ENCODE assay signal across 10 mouse cellular contexts in genomic region chr3:39209382-39210165, GRCm38 (mm10).
DNase-seq lines count a peak whose midpoint lies in the region; ATAC-seq and TF ChIP-seq lines count a peak whose summit lies in the region.
"Had no signal": no experiment of that assay in that cellular context is flagged by ENCODE, and none has a peak within 500 bp of the region (broad histone marks: within the 10 kb centered on the region; RNA-seq: fewer than 3 reads in every experiment).

No protein-coding gene starts in this region.

- no peak for DNase-seq in neural tube, embryonic 10.5 days (ENCODE audit: extremely low spot score, low spot score)
- DNase-seq in layer of hippocampus, adult 2 months (ENCODE audit: low spot score in 2 of 2): peak; percentile 47 to 78
- no peak for DNase-seq in kidney, postnatal 4 days
- no peak for DNase-seq in spleen, postnatal 4 days (ENCODE audit: low spot score in 2 of 2)
- no peak for DNase-seq in thymus, postnatal 36 days
- DNase-seq: kidney, adult 11 months; lung, adult 2 months had no signal

- peak; percentile 69 for ATAC-seq in neural tube, embryonic 13.5 days (ENCODE audit: low read depth)
- ATAC-seq in midbrain, embryonic 15.5 days (replicated peaks): peak; percentile 86

- H3K9ac ChIP-seq in neural tube, embryonic 13.5 days: no peak overlapping the region
- H3K9ac ChIP-seq in midbrain, embryonic 15.5 days: no peak overlapping the region

- no peaks in the 10 kb centered on the region for H3K27me3 ChIP-seq in neural tube, embryonic 13.5 days
- H3K27me3 ChIP-seq in midbrain, embryonic 15.5 days (replicated peaks): no peaks in the 10 kb centered on the region

- 74% methylated on average over 8 of the region's 8 CpGs for whole genome bisulfite sequencing in neural tube, embryonic 13.5 days
- WGBS in midbrain, embryonic 15.5 days: 67% methylated on average over 8 of the region's 8 CpGs

- H3K36me3 ChIP-seq in neural tube, embryonic 13.5 days: no peaks in the 10 kb centered on the region
- H3K36me3 ChIP-seq in midbrain, embryonic 15.5 days (replicated peaks): no peaks in the 10 kb centered on the region
- H3K36me3 ChIP-seq: limb, embryonic 10.5 days had no signal

- no peak for TF ChIP-seq CTCF in layer of hippocampus, adult 2 months (conservative IDR thresholded peaks at IDR 0.05)

- peaks cover 22% of the 10 kb centered on the region; the same call in 1 of the 2 replicates for H3K4me1 ChIP-seq in neural tube, embryonic 13.5 days (replicated peaks)
- 0 out of 2 replicates have a peak, but pooled peaks cover 4% of the 10 kb centered on the region for H3K4me1 ChIP-seq in midbrain, embryonic 15.5 days

- H3K4me3 ChIP-seq in neural tube, embryonic 13.5 days: no peak overlapping the region
- no peak overlapping the region for H3K4me3 ChIP-seq in layer of hippocampus, adult 2 months
- H3K4me3 ChIP-seq in midbrain, embryonic 15.5 days: no peak overlapping the region
- H3K4me3 ChIP-seq: limb, embryonic 10.5 days had no signal

- no peak overlapping the region for H3K4me2 ChIP-seq in neural tube, embryonic 13.5 days
- no peak overlapping the region for H3K4me2 ChIP-seq in midbrain, embryonic 15.5 days

- no peaks in the 10 kb centered on the region for H3K9me3 ChIP-seq in neural tube, embryonic 13.5 days
- no peaks in the 10 kb centered on the region for H3K9me3 ChIP-seq in midbrain, embryonic 15.5 days
- H3K9me3 ChIP-seq: limb, embryonic 10.5 days had no signal

- H3K27ac ChIP-seq in neural tube, embryonic 13.5 days (replicated peaks): no peak overlapping the region
- H3K27ac ChIP-seq in layer of hippocampus, adult 2 months: peak overlapping the region; percentile 76
- H3K27ac ChIP-seq in midbrain, embryonic 15.5 days: no peak overlapping the region
- H3K27ac ChIP-seq: limb, embryonic 10.5 days had no signal

Comparison
In these comparisons a context has a peak if more than half of its experiments do, and no peak if none do; other contexts are left out.
1. DNase-seq: peak in layer of hippocampus, adult 2 months (2 of 2); none in neural tube, embryonic 10.5 days (single experiment), kidney, postnatal 4 days (0 of 2), spleen, postnatal 4 days (0 of 2) and thymus, postnatal 36 days (0 of 2).